Mouse (Mus musculus): Measurements from ENCODE around the gene Sirpb1a. TPM values are rescaled to one million over a fixed set of nuclear protein-coding genes. Genes with fewer than 3 reads are reported as not detected.

The Sirpb1a gene
- polyA plus RNA-seq, 1 experiment from 2014 or later, result not detected

GRCm38 (mm10) chr3:15331545-15331944, 94.8 kb downstream of the Sirpb1a start:
- H3K4me3 ChIP-seq (replicated peaks), result no peak overlapping the region
- H3K36me3 ChIP-seq, result no peaks in the 10 kb centered on the region
- DNase-seq (no peak), ATAC-seq (ENCODE audit: low read depth) (no peak)
- peaks cover 3% of the 10 kb centered on the region; the same call in 1 of the 2 replicates for H3K9me3 ChIP-seq (replicated peaks)
- no peak overlapping the region for H3K27ac ChIP-seq
- no peak overlapping the region for H3K4me2 ChIP-seq
- no peak overlapping the region for H3K9ac ChIP-seq
- H3K27me3 ChIP-seq, result no peaks in the 10 kb centered on the region
- H3K4me1 ChIP-seq (replicated peaks), result no peaks in the 10 kb centered on the region
- 48% methylated on average over 3 of the region's 3 CpGs for WGBS (ENCODE audit: insufficient replicate concordance)

DNA sequence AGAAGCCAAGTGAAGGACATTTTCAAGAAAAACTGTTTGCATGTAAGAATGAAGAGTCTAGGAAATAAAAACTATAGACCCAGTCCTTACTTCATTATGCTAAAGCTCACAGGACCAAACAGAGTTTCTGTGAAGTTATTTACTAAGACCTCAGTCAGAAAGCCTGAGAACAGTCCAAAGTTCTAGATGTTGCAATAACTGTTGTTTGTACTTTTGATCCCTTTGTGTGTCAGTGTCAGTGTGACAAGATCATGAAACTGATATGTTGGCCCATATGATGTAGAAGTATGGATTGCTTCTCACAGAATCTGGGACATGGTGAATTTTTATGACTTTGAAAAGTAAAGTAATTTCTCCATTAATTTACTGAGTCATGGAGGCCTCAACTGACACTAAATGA, 96.8 kb downstream of the Sirpb1a start:
- H3K9me3 ChIP-seq (replicated peaks), result peaks cover 3% of the 10 kb centered on the region; the same call in 1 of the 2 replicates
- H3K27ac ChIP-seq, result no peak overlapping the region
- no peaks in the 10 kb centered on the region for H3K36me3 ChIP-seq
- H3K9ac ChIP-seq, result no peak overlapping the region
- H3K4me3 ChIP-seq (replicated peaks), result no peak overlapping the region
- DNase-seq (no peak), ATAC-seq (ENCODE audit: low read depth) (no peak)
- H3K4me2 ChIP-seq, result no peak overlapping the region
- H3K27me3 ChIP-seq, result no peaks in the 10 kb centered on the region
- H3K4me1 ChIP-seq (replicated peaks), result no peaks in the 10 kb centered on the region

Other genes with a start within 250 kb of the Sirpb1a start
- not detected in 2 replicates for gene Gm9733, start 94.2 kb downstream of the Sirpb1a start, polyA plus RNA-seq (2015; fragmentation: Nextera tagmentation; extraction: Ambion mirVana)
- gene Sirpb1b, start 148.5 kb upstream of the Sirpb1a start, polyA plus RNA-seq (2015; fragmentation: Nextera tagmentation; extraction: Ambion mirVana), result not detected in 2 replicates